Mouse (Mus musculus): ENCODE data around the gene Olfr885. TPM values are rescaled to one million over a fixed set of nuclear protein-coding genes. Genes with fewer than 3 reads are reported as not detected.

Olfr885 gene
- total RNA-seq (2021) = not detected
- long read RNA-seq, experiment 1 = 0 reads
- long read RNA-seq, experiment 2 = 0 reads

- no peak for DNase-seq (ENCODE audit: low spot score in 2 of 2)
These were observed at the start of gene Olfr885 for GRCm38 (mm10) chr9:38061022-38061421. Gene Olfr885, plus strand, starts transcription at chr9:38061322.

DNA sequence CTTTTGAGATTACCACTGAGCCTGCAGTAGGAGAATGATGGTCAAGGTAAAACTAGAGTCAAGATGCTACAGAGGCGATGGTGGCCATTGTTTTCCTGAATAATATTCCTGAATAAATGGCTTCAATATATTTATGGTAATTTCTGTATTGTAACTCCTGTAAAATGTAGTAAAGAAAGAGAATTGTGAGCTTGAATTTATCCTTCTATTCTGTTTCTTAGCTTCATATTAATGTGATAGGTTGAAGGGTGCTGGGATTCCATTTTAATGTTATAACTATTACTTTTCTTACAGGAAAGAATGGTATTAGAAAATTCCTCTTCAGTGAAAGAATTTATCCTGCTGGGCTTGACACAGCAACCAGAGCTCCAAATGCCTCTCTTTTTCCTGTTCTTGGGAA is 35.6 kb upstream of the Olfr885 start, which contains the start of gene Olfr883:
TSS of gene Olfr883 (plus strand) at position 301 of the 400 bp plus-strand sequence.
- no peak for DNase-seq (ENCODE audit: low spot score in 2 of 2)

GRCm38 (mm10) chr9:38046255-38046654 is 14.9 kb upstream of the Olfr885 start, which contains the start of gene Olfr884:
Gene Olfr884, plus strand, starts transcription at chr9:38046555.
- no peak for DNase-seq (ENCODE audit: low spot score in 2 of 2)

DNA sequence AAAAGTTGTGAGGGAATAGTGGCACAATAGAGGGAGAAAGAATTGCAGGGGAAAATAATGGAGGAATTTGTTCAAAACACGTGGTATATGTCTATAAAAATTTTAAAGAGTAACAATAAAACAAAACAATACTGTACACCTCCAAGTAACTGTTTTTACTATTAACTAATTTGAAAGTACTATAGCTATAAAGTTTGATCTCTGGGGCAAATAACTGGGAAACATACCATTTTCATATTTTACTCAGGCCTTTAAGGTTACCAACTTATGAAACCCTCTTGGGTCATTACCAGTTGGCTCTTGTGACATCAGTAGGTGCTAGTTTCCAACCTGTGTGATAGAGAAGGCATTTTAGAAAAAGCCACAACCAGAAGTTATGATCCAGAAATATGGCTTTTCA is 22.6 kb downstream of the Olfr885 start, which contains the start of gene Olfr887:
TSS of gene Olfr887 (plus strand) at position 301 of the 400 bp plus-strand sequence.
- no peak for DNase-seq (ENCODE audit: low spot score in 2 of 2)

DNA sequence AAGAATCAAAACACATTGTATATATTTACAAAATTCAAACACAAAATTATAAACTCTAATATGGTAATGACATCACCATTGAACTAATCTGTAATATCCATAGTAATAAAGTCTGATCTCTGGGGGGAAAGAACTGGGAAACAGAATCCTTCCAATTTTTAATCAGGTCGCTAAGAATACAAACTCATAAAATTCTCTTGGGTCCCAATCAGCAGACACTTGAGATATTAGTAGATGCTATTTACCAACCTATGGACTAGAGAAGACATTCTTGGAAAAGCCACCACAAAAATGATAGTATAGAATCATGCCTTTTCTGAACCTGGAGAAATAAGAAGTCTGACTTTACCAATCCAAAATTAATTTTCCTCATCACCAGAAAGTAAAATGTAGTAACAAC is 46.7 kb downstream of the Olfr885 start, which contains the start of gene Olfr888:
TSS of gene Olfr888 (plus strand) at position 301 of the 400 bp plus-strand sequence.
- no peak for DNase-seq (ENCODE audit: low spot score in 2 of 2)

Other genes with a start within 250 kb of the Olfr885 start
- under 1 TPM in 1 of 2 experiments, not detected in 1; 0.40 TPM for gene Olfr877, start 207.1 kb upstream of the Olfr885 start, total RNA-seq (2021)
- not detected for gene Olfr145, start 164.6 kb upstream of the Olfr885 start, total RNA-seq (2021)
- gene Olfr878, start 143.5 kb upstream of the Olfr885 start, total RNA-seq (2021) = not detected
- gene Olfr881, start 69.5 kb upstream of the Olfr885 start, total RNA-seq (2021) = not detected
- gene Olfr883, start 35.5 kb upstream of the Olfr885 start, total RNA-seq (2021) = not detected
- gene Olfr884, start 14.8 kb upstream of the Olfr885 start, total RNA-seq (2021) = not detected
- not detected for gene Olfr887, start 22.8 kb downstream of the Olfr885 start, total RNA-seq (2021)
- gene Olfr888, start 46.8 kb downstream of the Olfr885 start, total RNA-seq (2021) = not detected
- under 1 TPM; 0.10 to 0.35 TPM for gene Olfr889, start 53.9 kb downstream of the Olfr885 start, total RNA-seq (2021)
- not detected for gene Olfr890, start 81.2 kb downstream of the Olfr885 start, total RNA-seq (2021)
- gene Olfr891, start 119.5 kb downstream of the Olfr885 start, total RNA-seq (2021) = not detected
- not detected for gene Olfr893, start 147.0 kb downstream of the Olfr885 start, total RNA-seq (2021)
- not detected for gene Olfr894, start 156.7 kb downstream of the Olfr885 start, total RNA-seq (2021)
- not detected for gene Olfr143, start 191.5 kb downstream of the Olfr885 start, total RNA-seq (2021)
- gene Olfr895, start 206.5 kb downstream of the Olfr885 start, total RNA-seq (2021) = not detected
- not detected for gene Olfr896-ps1, start 229.8 kb downstream of the Olfr885 start, total RNA-seq (2021)